Mouse (Mus musculus) bone marrow macrophage, adult 2 months (primary cell): ENCODE results near the gene Gse1. TPM values are rescaled to one million over a fixed set of nuclear protein-coding genes. Genes with fewer than 3 reads are reported as not detected.
A peak's percentile ranks its signal among the peaks of the same experiment; 100 is the strongest.
"Not testable (repeated sequence)": the region's sequence is repeated elsewhere in the genome, so short reads cannot be mapped to it uniquely, and the experiment has no call there.

Experiments used
- H3K27ac ChIP-seq: 2 replicates; pipeline ENCODE4 v1.5.1; 2012; ENCODE audit warnings: low read depth, low read length; ENCODE audit not compliant: insufficient read depth
- H3K4me1 ChIP-seq: 2 replicates; pipeline ENCODE4 v1.6.1; 2012; ENCODE audit warnings: low read length; ENCODE audit not compliant: control insufficient read depth, insufficient read depth
- H3K4me3 ChIP-seq: 2 replicates; pipeline ENCODE4 v1.5.1; 2012; ENCODE audit warnings: mild to moderate bottlenecking, low read length, moderate library complexity; ENCODE audit not compliant: insufficient read depth
- CTCF ChIP-seq: IDR thresholded peaks from 2 replicates; pipeline ENCODE4 v1.5.1; 2012; ENCODE audit warnings: low read depth, mild to moderate bottlenecking, low read length, moderate library complexity
- POLR2A ChIP-seq: IDR thresholded peaks from 2 replicates; pipeline ENCODE4 v1.6.1; 2012; ENCODE audit warnings: mild to moderate bottlenecking, low read depth, low read length, borderline replicate concordance
- polyA plus RNA-seq: library from polyadenylated mRNA; stranded (reverse); fragments of >200 nt; gene quantifications from 2 replicates; pipeline ENCODE4 v1.2.4, GENCODE M21; 2012; ENCODE audit not compliant: missing spikeins, insufficient read depth, insufficient read length

Gse1 gene
- polyA plus RNA-seq, 1 experiment, result 15.1 TPM

DNA sequence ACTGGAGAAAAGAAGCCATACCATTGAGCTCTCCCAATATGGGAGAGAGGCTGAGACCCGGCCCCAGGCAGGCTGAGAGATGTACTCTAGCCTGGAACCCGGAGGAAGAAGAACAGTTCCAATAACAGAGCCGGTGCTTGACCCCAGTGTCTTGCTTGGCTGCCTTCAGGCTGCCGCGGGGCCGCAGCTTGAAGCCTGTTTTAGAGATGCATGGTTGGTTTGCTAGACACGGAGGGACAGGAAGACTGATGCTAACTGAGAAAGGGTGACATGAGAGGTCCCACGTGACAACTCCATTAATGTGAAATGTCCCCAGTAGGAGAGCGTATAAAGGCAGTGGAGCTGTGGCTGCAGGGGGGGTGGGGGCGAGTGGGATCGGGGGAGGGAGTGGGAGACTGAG, 120.7 kb downstream of the Gse1 start:
- H3K4me3 ChIP-seq, result no peak overlapping the region
- TF ChIP-seq POLR2A, result no peak
- no peak for TF ChIP-seq CTCF
- H3K4me1 ChIP-seq, result no peaks in the 10 kb centered on the region
- H3K27ac ChIP-seq, result no peak overlapping the region

DNA sequence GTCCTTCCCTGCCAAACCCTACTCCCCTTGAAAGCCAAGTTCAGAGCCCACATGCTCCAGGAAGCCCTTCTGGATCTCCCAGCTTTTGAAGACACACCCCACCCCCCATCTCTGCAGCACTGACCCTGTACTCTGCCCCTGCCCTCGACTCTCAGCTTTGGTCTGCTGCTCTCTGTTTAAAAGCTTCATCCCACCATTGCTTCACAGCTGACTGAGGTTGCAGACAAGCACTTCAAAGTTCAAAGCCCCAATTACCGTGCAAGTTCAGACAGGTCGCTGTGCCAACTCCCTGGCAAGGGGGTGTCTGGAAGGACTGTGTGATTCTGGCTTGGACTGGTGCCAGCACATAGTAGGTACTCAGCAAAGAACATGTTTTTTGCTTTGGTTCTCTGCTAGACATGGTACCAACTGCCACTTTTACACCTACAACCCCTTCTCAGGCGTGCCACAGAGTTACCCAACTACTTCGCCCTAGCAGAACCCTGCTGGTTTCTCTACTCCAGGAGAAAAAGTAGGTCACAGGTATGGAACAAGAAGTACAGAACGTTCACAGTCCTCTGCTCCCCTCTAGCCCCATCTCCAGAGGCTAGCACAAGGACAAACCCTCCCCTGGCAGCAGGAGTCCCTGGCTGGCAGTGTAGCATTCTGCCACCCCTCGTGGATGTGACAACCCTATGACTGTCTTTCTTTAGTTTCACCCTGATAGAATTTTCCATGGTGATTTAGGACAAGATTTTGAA, 123.2 kb downstream of the Gse1 start:
- no peaks in the 10 kb centered on the region for H3K4me1 ChIP-seq
- no peak overlapping the region for H3K4me3 ChIP-seq
- H3K27ac ChIP-seq, result no peak overlapping the region
- no peak for TF ChIP-seq CTCF
- TF ChIP-seq POLR2A, result no peak

DNA sequence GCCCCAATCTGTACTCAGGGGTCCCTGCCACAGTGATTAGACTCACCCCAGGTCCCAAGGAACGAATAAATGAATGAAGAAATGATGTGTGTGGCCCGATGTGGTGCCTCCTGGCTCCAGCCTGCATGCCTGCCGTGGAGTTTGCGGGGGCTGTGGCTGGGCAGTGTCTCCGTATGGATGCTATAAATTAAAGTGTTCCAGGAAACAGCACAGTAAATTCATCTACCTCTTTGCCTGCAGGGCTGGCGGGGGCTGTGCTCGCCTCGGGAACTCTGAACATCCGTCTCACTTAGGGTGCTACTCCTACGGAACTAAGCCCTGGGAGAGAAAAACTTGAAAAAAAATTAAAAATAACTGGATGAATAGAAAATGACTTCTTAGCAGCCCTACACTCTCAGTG, 123.8 kb downstream of the Gse1 start:
- Histone ChIP-seq H3K4me1 (no peaks in the 10 kb centered on the region), H3K27ac (no peak overlapping the region), H3K4me3 (no peak overlapping the region)
- no peak for TF ChIP-seq CTCF
- no peak for TF ChIP-seq POLR2A

DNA sequence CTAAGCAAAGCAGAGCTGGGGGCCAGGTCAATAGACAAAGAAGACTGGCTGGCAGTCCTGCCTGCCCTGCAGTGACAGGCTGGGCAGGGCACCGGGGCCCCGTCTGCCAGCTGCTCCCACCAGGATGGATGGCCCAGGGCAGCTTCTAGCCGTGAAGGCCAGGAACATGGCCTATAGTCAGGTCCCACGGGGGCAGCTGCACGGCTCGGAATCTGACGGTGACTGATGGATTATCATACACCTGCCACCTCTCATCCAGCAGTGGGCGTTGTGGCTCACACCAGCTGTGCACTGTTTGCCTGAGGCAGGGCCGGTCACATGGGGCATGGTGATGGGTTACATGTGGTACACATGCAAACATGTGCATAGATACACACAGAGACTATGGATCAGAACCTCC, 127.8 kb downstream of the Gse1 start:
- no peaks in the 10 kb centered on the region for H3K4me1 ChIP-seq
- H3K27ac ChIP-seq, result no peak overlapping the region
- TF ChIP-seq CTCF (no peak), POLR2A (no peak)
- H3K4me3 ChIP-seq, result no peak overlapping the region

DNA sequence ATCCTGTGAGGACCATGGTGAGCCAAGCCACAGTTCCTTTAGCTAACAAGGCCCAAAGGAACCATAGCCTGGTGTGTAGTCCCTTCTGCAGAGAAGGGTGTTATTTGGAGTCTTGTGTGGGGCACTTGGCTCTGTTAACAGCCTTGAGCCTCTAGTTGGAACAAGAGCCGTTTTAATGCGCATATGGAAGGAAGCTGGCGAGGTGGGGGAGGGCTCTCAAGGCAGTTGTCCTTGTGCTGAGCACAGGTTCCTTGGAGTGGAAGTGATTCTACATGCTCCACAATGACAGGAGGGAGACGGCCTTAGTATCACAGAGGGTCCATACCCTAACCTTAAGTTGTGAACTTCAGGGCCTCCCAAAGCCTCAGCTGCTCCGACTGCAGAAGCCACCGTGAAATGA, 129.2 kb downstream of the Gse1 start:
- no peak for TF ChIP-seq POLR2A
- no peak for TF ChIP-seq CTCF
- Histone ChIP-seq H3K4me3 (no peak overlapping the region), H3K4me1 (no peaks in the 10 kb centered on the region), H3K27ac (no peak overlapping the region)

DNA sequence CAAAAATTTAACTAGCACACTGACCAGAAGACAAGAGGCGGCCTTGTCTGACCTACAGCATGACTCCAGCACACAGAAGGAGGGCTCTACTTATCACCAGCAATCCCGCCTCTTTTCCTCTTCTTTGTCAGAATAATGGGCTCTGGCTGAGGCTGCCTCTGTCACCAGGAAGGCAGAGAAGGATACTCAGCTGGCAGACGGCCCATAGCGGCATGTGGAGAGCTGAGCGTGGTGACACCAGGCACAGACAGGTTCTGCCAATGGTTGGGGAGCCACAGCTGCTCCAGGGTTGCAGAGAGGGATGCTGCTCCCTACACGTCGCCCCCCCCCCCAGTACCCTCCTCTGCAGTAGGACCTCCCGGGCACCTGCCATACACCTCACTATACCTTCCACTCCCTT, 133.0 kb downstream of the Gse1 start:
- H3K27ac ChIP-seq, result no peak overlapping the region
- peaks cover 11% of the 10 kb centered on the region for H3K4me1 ChIP-seq
- TF ChIP-seq CTCF (no peak), POLR2A (no peak)
- no peak overlapping the region for H3K4me3 ChIP-seq

DNA sequence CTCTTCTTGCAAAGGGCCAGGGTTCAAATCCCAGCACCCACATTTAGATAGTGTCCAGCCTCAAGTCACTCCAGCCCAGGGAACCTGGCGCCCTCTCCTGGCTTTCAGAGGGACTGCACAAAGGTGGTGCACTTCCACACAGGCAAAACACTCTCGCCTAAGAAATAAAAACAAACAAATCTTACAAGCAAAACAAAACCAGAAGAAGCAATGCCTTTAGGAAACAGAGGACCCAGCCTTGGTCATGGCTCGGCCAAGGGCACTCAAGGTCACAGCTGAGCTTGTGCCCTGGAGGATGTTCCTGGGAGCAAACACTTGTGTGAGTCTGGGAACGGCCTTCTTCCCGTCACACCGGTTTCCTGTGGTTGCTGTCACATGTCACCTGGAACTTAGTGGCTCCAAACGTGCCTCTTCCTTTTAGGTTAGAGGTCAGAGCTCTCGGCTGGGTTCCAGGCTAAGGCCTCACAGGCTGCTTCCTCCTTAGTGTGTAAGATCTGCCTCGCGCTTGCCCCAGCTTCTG, 135.4 kb downstream of the Gse1 start:
- TF ChIP-seq POLR2A (no peak), CTCF (peak; percentile 75)
- H3K27ac ChIP-seq, result peak overlapping the region; percentile 58
- H3K4me3 ChIP-seq, result no peak overlapping the region
- H3K4me1 ChIP-seq, result peaks cover 16% of the 10 kb centered on the region

DNA sequence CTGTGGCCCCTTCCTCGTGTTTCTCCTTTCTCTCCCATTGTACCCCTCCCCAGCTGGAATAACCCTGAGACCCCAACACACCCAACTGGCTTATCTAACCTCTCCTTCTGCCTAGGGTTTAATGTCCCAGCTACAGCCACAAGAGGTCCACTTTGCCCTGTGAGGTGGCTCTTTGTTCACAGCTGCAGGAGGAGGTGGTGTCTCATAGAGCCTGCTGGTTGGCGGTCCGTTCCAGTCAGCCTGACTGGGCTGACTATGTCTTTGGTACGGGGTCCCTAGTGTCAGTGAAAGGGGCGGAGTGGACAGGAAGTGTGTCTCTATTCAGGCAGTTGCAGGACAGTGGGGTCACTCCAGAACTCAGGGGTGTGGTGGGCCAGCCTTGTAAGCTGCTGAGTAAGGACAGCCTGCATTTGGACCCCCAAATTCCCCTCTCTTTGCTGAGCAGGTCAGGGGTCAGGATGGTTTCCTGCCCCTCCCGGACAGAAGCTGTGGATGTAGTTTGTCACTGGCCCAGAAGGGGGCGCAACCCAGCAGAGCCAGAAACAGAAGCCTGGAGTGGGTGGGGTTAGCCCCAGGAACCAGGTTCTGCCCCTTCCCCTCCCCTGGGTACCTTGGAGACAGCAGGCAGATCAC, 136.0 kb downstream of the Gse1 start:
- H3K4me3 ChIP-seq, result no peak overlapping the region
- no peak for TF ChIP-seq POLR2A
- TF ChIP-seq CTCF, result peak; percentile 77
- H3K4me1 ChIP-seq, result peaks cover 21% of the 10 kb centered on the region
- peak overlapping the region; percentile 58 for H3K27ac ChIP-seq

DNA sequence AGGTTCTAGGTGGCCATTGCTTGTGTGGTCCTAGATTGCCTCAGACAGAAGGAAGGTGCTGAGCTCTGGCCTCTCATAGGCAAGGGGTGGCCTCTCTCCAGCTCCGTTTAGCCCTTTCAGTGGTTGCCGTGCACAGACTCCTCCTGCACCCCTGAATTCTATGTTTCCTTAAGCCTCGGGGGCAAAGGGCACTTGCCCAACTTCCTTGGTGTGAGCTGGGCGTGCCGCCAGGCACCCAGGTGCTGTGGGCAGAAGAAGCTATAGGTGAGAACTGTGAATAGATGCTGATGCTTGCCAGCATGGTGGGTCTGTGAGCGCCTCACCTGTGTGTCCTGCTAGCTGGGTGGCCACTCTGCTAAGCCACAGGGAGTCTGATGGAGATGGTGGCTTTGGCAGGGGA, 138.6 kb downstream of the Gse1 start:
- no peak overlapping the region for H3K27ac ChIP-seq
- TF ChIP-seq CTCF (no peak), POLR2A (no peak)
- peaks cover 29% of the 10 kb centered on the region for H3K4me1 ChIP-seq
- no peak overlapping the region for H3K4me3 ChIP-seq

DNA sequence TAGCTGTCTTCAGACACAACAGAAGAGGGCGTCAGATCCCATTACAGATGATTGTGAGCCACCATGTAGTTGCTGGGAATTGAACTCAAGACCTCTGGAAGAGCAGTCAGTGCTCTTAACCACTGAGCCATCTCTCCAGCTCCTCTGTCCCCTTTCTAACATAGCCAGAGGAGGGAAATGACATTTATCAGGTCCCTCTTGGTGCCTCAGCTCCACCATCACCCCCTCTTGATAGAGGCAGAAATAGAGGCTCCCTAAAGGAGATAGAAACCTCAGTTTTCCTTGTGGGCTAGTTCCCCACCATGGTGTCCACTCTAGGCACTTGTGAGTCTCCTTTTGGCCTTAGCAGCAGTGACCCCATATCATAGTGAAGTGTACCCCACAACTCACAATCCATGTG, 139.9 kb downstream of the Gse1 start:
- peaks cover 29% of the 10 kb centered on the region for H3K4me1 ChIP-seq
- H3K4me3 ChIP-seq, H3K27ac ChIP-seq: not testable (repeated sequence)
